Mouse (Mus musculus) thymus, adult 2 months (tissue): ENCODE measurements around the gene Gm19345.

ENCODE experiments used
- CTCF ChIP-seq: fragments of 200-500 bp; IDR thresholded peaks from 2 replicates; pipeline ENCODE4 v1.5.1; 2012; ENCODE audit warnings: mild to moderate bottlenecking, control low read depth, low read length, moderate library complexity, borderline replicate concordance; ENCODE audit not compliant: control insufficient read depth, poor library complexity, insufficient read depth; ENCODE audit errors: extremely low read depth
- POLR2A ChIP-seq: fragments of 200-500 bp; IDR thresholded peaks from 2 replicates; pipeline ENCODE4 v1.6.1; 2012; ENCODE audit warnings: mild to moderate bottlenecking, low read length, control low read depth, moderate library complexity; ENCODE audit not compliant: control insufficient read depth, poor library complexity, insufficient read depth; ENCODE audit errors: extremely low read depth

- TF ChIP-seq CTCF, result no peak
- TF ChIP-seq POLR2A, result no peak
Observed at GRCm38 (mm10) chr7:19834055-19834454, 17.7 kb upstream of the Gm19345 start.
